Mouse (Mus musculus): ENCODE measurements around the gene Jmjd6.

The Jmjd6 gene

DNA sequence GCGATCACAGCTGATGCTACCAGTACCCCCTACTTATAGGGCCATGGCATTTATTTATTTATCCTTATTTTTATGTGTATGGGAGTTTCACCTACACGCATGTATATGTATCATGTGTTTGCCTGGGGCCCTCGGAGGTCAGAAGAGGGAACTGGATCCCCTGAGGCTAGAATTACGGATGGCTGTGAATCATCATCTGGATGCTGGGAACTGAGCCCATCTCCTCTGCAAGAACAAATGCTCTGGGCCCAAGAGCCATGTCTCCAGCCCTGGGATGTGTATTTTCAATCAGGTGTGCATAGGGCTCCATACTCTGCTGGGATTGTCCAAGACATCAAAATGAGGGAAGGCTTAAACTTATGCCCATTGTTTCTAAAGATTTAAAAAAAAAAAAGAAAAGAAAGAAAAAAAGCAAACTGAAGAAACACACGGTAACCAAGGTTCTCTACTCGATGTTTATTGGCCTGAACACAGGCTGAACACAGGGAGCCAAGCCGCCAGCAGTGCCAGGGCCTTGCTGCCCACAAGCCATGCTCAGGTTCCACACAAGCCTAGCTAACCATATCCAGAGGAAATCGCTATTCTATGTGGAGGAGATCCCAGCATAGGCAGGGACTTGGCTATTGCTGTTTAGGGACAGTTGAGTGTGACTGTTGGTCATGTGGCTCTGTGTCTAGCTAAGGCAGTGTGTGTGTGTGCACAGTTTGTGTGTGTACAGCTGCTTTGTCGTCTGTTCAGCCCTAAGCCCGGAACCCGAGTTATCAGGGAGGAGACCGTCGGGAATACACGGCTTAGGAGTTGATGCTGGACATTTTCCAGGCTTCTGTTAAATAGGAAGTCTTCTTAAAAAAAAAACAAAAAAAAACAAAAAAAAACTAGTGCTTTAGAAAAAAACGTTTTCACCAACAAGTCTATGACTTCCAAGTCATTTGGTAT lies 36.8 kb downstream of the Jmjd6 start:
- no peak for DNase-seq

DNA sequence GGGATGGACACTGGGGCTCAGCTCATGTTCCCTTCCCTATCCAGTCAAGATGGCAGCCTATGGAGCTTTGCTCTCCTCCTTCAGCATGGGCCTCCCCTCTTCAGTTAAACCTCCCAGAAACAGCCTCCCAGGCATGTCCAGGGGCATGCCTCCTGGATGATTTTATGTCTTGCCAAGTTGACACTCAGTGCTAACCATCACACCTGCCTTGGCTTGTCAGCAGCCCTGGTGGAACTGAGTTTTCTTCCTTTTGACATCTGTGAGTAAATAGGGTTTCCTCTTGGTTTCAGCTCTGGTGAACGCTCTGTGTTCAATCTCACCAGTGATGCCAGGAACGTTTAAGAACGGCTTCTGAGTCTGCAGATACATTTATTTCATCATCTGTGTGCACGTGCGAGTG lies 40.5 kb downstream of the Jmjd6 start:
- no peak for DNase-seq

DNA sequence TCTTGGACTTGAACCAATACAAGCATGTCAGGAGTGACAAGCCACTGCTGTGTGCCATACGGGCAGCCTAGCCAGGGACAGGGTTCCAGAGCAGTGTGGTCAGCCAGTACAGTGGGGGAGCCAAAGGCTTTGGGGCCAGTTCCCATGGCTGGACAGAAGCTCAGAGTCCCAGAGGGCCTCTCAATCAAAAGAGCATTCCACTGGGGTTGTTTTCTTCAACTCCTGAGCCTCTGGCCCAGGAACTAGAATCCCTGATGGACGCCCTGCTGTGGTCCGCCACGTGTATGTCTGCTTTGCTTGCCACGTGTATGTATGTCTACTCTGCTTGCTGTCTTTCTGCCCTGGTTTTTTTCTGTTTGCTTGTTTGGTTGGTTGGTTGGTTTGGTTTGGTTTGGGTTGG lies 42.1 kb downstream of the Jmjd6 start:
- no peak for DNase-seq

DNA sequence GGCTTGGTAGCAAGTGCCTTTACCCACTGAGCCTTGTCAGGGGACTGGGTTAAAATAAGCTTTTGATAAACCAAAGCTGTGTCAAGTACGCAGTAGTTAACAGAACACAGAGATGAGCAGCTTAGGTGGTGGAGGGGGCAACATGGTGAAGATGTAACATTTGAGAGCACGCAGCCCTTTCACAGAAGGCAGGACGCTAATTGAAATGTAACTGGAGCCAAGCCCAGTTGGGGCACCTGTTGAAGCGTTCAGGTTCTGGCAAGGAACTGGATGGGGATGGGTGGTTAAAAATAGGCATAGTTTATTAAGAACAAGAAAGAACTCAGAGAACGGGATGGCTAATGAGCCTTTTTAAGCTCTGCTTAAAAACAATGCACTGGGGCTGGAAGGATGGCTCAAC lies 43.9 kb downstream of the Jmjd6 start:
- DNase-seq, result no peak
